Mouse (Mus musculus): ENCODE results near the gene Myef2. TPM values are rescaled to one million over a fixed set of nuclear protein-coding genes. Genes with fewer than 3 reads are reported as not detected.
A peak's percentile ranks its signal among the peaks of the same experiment; 100 is the strongest.

The Myef2 gene
- total RNA-seq, 1 experiment: 73.4 TPM

DNA sequence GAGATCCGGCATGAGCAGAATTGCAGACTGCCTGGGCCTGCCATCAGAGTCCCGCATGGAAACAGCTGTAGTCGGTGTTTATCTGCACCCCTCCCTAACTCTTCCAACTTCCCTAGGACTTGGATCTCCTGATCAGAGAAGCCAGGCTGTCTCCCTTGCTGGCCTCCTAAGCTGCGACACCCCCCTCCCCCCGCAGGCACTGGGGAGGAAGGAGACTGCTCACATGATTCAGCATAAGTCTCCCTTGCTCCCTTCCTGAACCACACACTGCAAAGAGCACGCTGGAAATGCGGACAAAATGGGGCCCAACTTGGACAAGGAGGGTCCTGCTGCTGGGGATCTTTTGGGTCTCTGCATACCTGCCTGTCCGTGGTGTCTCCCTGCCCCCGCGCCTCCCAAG, 55.6 kb downstream of the Myef2 start, which contains the start of gene Slc24a5:
Gene Slc24a5 (plus strand): TSS at position 231 of the 400 bp plus-strand sequence.
- H3K9ac ChIP-seq (ENCODE audit: insufficient read depth, low read depth, low read length, poor library complexity, severe bottlenecking): no peak within 1 kb of the TSS
- in situ Hi-C loops (cut with MboI; ENCODE audit: low sequenced_read_pairs in 2 of 2, unreplicated experiment in 2 of 2): no loop called here
- H3K4me3 ChIP-seq (ENCODE audit: insufficient read depth in 1 of 2, low read depth in 1 of 2, low read length in 2 of 2, poor library complexity in 1 of 2, severe bottlenecking in 1 of 2): 0 out of 4 replicates have a peak within 1 kb of the TSS, but pooled peaks of 1 of the 2 experiments have one; percentile 5
- 0 out of 2 replicates have a peak within 1 kb of the TSS, but pooled peaks have one; percentile 34 for H3K27ac ChIP-seq (ENCODE audit: insufficient read depth, low read depth, low read length, poor library complexity, severe bottlenecking)
- no peak for TF ChIP-seq HCFC1 (IDR thresholded peaks at IDR 0.05; ENCODE audit: borderline replicate concordance, insufficient read depth, low read length)
- no peak for DNase-seq (ENCODE audit: low read depth, low spot score)
- H3K9me3 ChIP-seq (ENCODE audit: control insufficient read depth, insufficient read depth, low read depth, low read length): no peaks in the 10 kb centered on the region
- no peaks in the 10 kb centered on the region for H3K36me3 ChIP-seq (ENCODE audit: control insufficient read depth, insufficient read depth, low read length, poor library complexity, severe bottlenecking)
- H3K4me1 ChIP-seq (ENCODE audit: control insufficient read depth in 2 of 2, insufficient read depth in 2 of 2, low read length in 2 of 2, poor library complexity in 1 of 2): peaks cover 0 to 4% of the 10 kb centered on the region in 2 experiments; a peak in 2 of 4 replicates

DNA sequence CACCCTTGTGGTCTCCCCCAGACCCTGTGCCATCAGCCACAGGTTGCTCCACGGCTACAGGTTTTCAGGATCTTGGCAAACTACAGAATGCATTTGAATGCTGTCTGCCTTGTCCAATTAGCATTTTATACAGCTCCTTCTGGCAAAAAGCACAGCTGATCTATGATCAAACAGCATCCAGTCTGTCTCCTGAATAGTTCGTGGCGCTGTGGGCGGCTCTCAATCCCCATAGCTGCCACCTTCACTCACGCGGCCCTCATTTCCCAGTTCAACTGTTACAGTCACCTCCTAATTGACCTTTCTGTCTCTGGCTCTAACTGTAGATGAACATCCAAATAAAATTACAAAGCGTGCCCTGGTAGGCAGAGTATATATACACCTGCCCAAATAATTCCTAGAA, 56.1 kb downstream of the Myef2 start:
- Histone ChIP-seq H3K4me1 (ENCODE audit: control insufficient read depth in 2 of 2, insufficient read depth in 2 of 2, low read length in 2 of 2, poor library complexity in 1 of 2) (peaks cover 0 to 4% of the 10 kb centered on the region in 2 experiments; a peak in 2 of 4 replicates), H3K27ac (ENCODE audit: insufficient read depth, low read depth, low read length, poor library complexity, severe bottlenecking) (no peak overlapping the region), H3K9ac (ENCODE audit: insufficient read depth, low read depth, low read length, poor library complexity, severe bottlenecking) (no peak overlapping the region), H3K36me3 (ENCODE audit: control insufficient read depth, insufficient read depth, low read length, poor library complexity, severe bottlenecking) (no peaks in the 10 kb centered on the region), H3K9me3 (ENCODE audit: control insufficient read depth, insufficient read depth, low read depth, low read length) (no peaks in the 10 kb centered on the region), H3K4me3 (ENCODE audit: insufficient read depth in 1 of 2, low read depth in 1 of 2, low read length in 2 of 2, poor library complexity in 1 of 2, severe bottlenecking in 1 of 2) (no peak overlapping the region)
- in situ Hi-C loops (cut with MboI; ENCODE audit: low sequenced_read_pairs in 2 of 2, unreplicated experiment in 2 of 2): no loop called here
- TF ChIP-seq CHD2 (IDR thresholded peaks at IDR 0.05; ENCODE audit: low read depth, low read length) (no peak), ZC3H11A (IDR thresholded peaks at IDR 0.05; ENCODE audit: borderline replicate concordance, low read depth, low read length) (no peak), MAFK (IDR thresholded peaks at IDR 0.05; ENCODE audit: insufficient read depth, low read depth, low read length) (no peak), HCFC1 (IDR thresholded peaks at IDR 0.05; ENCODE audit: borderline replicate concordance, insufficient read depth, low read length) (no peak), ZNF384 (IDR thresholded peaks at IDR 0.05; ENCODE audit: low read depth, low read length) (no peak)
- no peak for DNase-seq (ENCODE audit: low read depth, low spot score)

DNA sequence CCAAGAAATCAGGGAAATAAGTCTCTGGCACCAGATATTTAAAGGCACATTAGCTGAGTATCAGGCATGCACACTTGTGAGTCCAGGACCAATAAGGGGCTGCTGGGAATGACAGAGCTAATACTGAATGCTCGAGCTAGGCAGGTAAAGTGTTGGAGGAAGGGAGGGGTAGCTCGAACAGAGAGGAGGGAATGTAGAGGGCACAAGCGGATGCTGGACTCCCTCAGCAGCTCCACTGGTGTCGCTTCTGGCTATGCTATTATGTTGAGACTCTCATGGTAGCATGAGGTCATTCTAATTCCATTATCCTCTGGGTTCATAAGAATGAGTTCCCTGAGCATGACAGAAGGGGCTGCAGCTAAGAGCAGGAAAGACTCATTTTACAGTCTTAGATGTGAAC, 60.5 kb downstream of the Myef2 start:
- DNase-seq (ENCODE audit: low read depth, low spot score): no peak
- no peaks in the 10 kb centered on the region for H3K36me3 ChIP-seq (ENCODE audit: control insufficient read depth, insufficient read depth, low read length, poor library complexity, severe bottlenecking)
- peaks cover 0 to 1% of the 10 kb centered on the region in 2 experiments; a peak in 1 of 4 replicates for H3K4me1 ChIP-seq (ENCODE audit: control insufficient read depth in 2 of 2, insufficient read depth in 2 of 2, low read length in 2 of 2, poor library complexity in 1 of 2)
- no peak overlapping the region for H3K27ac ChIP-seq (ENCODE audit: insufficient read depth, low read depth, low read length, poor library complexity, severe bottlenecking)
- H3K4me3 ChIP-seq (ENCODE audit: insufficient read depth in 1 of 2, low read depth in 1 of 2, low read length in 2 of 2, poor library complexity in 1 of 2, severe bottlenecking in 1 of 2): no peak overlapping the region
- TF ChIP-seq MAFK (IDR thresholded peaks at IDR 0.05; ENCODE audit: insufficient read depth, low read depth, low read length) (no peak), HCFC1 (IDR thresholded peaks at IDR 0.05; ENCODE audit: borderline replicate concordance, insufficient read depth, low read length) (no peak), ZC3H11A (IDR thresholded peaks at IDR 0.05; ENCODE audit: borderline replicate concordance, low read depth, low read length) (no peak), CHD2 (IDR thresholded peaks at IDR 0.05; ENCODE audit: low read depth, low read length) (no peak), ZNF384 (IDR thresholded peaks at IDR 0.05; ENCODE audit: low read depth, low read length) (no peak)
- H3K9me3 ChIP-seq (ENCODE audit: control insufficient read depth, insufficient read depth, low read depth, low read length): no peaks in the 10 kb centered on the region
- in situ Hi-C loops (cut with MboI; ENCODE audit: low sequenced_read_pairs in 2 of 2, unreplicated experiment in 2 of 2): no loop called here
- H3K9ac ChIP-seq (ENCODE audit: insufficient read depth, low read depth, low read length, poor library complexity, severe bottlenecking): no peak overlapping the region

DNA sequence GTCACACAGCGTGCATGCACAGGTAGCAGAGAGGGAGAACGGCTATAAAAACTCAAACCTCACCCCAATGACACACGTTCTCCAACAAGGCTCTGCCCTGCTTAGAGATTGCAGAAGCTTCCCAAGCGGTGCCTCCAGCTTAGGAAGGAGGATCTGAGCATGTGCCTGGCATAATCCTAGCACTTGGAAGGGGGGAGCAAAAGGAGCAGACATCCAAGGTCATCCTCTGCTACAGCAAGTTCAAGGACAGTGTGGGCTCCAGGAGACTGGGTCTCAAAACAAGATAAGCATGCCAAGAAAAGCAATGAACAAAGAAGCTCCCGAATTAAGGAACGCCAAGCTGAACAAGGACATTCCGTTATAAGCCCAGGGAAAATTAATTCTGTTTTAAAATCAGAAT, 62.0 kb downstream of the Myef2 start:
- DNase-seq (ENCODE audit: low read depth, low spot score): no peak
- Histone ChIP-seq H3K4me1 (ENCODE audit: control insufficient read depth in 2 of 2, insufficient read depth in 2 of 2, low read length in 2 of 2, poor library complexity in 1 of 2) (no peaks in the 10 kb centered on the region), H3K9me3 (ENCODE audit: control insufficient read depth, insufficient read depth, low read depth, low read length) (no peaks in the 10 kb centered on the region), H3K36me3 (ENCODE audit: control insufficient read depth, insufficient read depth, low read length, poor library complexity, severe bottlenecking) (no peaks in the 10 kb centered on the region), H3K4me3 (ENCODE audit: insufficient read depth in 1 of 2, low read depth in 1 of 2, low read length in 2 of 2, poor library complexity in 1 of 2, severe bottlenecking in 1 of 2) (no peak overlapping the region), H3K27ac (ENCODE audit: insufficient read depth, low read depth, low read length, poor library complexity, severe bottlenecking) (no peak overlapping the region), H3K9ac (ENCODE audit: insufficient read depth, low read depth, low read length, poor library complexity, severe bottlenecking) (no peak overlapping the region)
- in situ Hi-C loops (cut with MboI; ENCODE audit: low sequenced_read_pairs in 2 of 2, unreplicated experiment in 2 of 2): no loop called here
- no peak for TF ChIP-seq CHD2 (IDR thresholded peaks at IDR 0.05; ENCODE audit: low read depth, low read length)
- TF ChIP-seq MAFK (IDR thresholded peaks at IDR 0.05; ENCODE audit: insufficient read depth, low read depth, low read length): no peak
- TF ChIP-seq ZC3H11A (IDR thresholded peaks at IDR 0.05; ENCODE audit: borderline replicate concordance, low read depth, low read length): no peak
- TF ChIP-seq ZNF384 (IDR thresholded peaks at IDR 0.05; ENCODE audit: low read depth, low read length): no peak
- TF ChIP-seq HCFC1 (IDR thresholded peaks at IDR 0.05; ENCODE audit: borderline replicate concordance, insufficient read depth, low read length): no peak

DNA sequence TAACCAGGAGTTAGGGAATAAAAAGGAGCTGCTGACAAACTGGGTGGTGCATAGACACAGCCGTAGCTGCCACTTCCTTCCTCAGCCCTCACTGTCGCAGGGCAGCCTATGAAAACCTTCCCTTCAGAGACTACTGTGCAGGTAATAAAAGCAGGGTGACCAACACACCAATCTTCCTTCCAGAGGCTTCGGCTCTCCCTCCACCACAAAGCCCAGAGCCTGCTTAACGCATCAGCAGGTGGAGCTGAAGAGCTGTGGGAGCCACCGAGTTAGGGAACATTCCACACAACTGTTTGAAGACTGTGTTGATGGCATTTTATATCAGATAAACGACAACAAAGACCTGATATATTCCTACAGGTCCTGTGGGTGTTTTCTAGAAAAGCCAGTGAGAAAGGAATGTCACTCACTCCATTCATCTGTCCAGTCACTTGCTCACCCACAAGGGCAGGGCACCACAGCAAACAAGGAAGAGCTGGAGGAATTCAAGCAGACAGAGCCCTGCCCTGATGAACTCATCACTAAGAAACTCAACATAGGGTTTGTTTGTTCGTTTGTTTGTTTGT, 66.1 kb downstream of the Myef2 start:
- no peaks in the 10 kb centered on the region for H3K9me3 ChIP-seq (ENCODE audit: control insufficient read depth, insufficient read depth, low read depth, low read length)
- no peak overlapping the region for H3K9ac ChIP-seq (ENCODE audit: insufficient read depth, low read depth, low read length, poor library complexity, severe bottlenecking)
- in situ Hi-C loops (cut with MboI; ENCODE audit: low sequenced_read_pairs in 2 of 2, unreplicated experiment in 2 of 2): loop anchor here (10.0 kb wide), 1 partner anchor 137 kb away; no protein-coding TSS in a partner anchor
- no peak for TF ChIP-seq HCFC1 (IDR thresholded peaks at IDR 0.05; ENCODE audit: borderline replicate concordance, insufficient read depth, low read length)
- TF ChIP-seq ZNF384 (IDR thresholded peaks at IDR 0.05; ENCODE audit: low read depth, low read length): no peak
- no peak for TF ChIP-seq MAFK (IDR thresholded peaks at IDR 0.05; ENCODE audit: insufficient read depth, low read depth, low read length)
- TF ChIP-seq ZC3H11A (IDR thresholded peaks at IDR 0.05; ENCODE audit: borderline replicate concordance, low read depth, low read length): no peak
- no peak for TF ChIP-seq CHD2 (IDR thresholded peaks at IDR 0.05; ENCODE audit: low read depth, low read length)
- H3K27ac ChIP-seq (ENCODE audit: insufficient read depth, low read depth, low read length, poor library complexity, severe bottlenecking): no peak overlapping the region
- no peak overlapping the region for H3K4me3 ChIP-seq (ENCODE audit: insufficient read depth in 1 of 2, low read depth in 1 of 2, low read length in 2 of 2, poor library complexity in 1 of 2, severe bottlenecking in 1 of 2)
- H3K4me1 ChIP-seq (ENCODE audit: control insufficient read depth in 2 of 2, insufficient read depth in 2 of 2, low read length in 2 of 2, poor library complexity in 1 of 2): no peaks in the 10 kb centered on the region
- H3K36me3 ChIP-seq (ENCODE audit: control insufficient read depth, insufficient read depth, low read length, poor library complexity, severe bottlenecking): no peaks in the 10 kb centered on the region
- no peak for DNase-seq (ENCODE audit: low read depth, low spot score)
